Mouse (Mus musculus) kidney, adult 9 months (tissue): ENCODE measurements at regions not wholly inside any gene's neighbourhood (a gene's known extent, or its start where the extent isn't known, plus 50 kb on each side); places are given as distances from the start of the nearest gene placed in this dataset.

Source experiments
- DNase-seq: peaks from one replicate; pipeline ENCODE4 v3.0.0; 2022

DNA sequence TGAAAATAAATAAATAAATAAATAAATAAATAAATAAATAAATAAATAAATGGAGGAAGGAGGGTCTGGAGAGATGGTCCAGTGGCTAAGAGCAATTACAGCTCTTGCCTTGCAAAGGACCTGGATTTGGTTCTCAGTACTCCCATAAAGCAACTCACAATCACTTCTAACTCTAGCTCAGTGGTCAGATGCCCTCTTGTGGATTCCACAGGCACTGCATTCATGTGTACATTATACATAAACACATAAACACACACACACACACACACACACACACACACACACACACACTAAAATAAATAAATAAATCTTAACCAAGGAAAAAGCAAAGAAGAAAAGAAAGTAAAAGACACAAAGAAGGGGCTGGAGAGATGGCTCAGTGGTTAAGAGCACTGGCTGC is 74.2 kb upstream of the Dhx40 start:
- no peak for DNase-seq

DNA sequence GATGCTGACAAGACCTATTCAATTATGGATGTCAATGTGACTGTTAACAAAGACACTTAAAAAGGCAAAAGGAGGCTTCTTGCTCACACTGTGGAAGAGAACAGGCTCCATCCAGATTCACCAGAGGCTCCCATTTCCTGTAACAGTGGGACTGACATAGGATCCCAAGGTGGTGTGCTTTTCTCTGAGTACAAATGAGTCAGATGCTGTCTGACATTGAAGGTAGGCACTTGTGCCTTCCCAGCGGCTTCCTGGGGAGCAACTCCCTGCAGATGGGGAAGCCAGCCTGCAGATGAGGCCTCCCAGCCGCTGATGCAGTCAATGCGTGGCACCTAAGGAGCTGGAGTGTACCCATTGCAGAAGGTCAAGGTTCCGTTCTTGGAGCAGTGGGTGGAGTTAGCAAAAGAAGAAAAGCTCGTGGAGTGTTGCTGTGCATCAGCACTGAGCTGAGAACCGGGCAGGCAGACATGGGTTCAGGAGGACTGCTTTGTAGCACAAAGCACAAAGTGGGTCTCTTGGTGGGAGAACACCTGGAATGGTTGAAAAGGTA is 71.9 kb upstream of the Dhx40 start:
- no peak for DNase-seq

DNA sequence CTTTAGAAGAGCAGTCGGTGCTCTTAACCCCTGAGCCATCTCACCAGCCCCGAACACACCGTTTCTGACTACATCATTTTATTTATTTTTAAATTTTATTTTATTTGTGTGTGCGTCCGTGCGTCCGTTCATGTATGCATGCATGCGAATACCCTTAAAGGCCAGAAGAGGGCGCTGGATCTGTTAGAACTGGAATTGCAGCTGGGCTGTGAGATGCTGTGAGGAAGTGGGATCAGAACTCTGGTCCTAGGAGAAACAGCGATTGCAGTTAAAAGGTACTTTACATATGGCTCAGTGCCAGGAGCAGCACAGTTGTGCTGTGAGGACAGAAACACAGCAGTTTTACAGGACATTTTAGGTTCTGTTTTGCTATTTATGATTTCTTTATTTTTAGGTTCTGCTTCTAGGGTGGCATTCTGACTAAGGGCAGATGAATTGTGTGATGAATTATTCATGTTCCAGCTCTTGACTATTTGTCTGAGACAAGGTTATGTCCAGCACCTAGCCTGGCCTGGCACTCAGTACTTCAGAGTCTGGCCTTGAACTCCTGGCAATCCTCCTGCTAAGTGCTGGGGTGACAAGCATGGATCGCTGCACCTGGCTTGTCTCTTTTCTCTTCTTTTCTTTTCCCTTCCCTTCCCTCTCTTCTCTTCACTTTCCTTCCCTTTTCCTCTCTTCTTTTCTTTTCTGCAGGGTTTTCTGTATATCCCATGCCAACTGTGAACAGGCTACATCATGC is 71.0 kb upstream of the Dhx40 start:
- no peak for DNase-seq

DNA sequence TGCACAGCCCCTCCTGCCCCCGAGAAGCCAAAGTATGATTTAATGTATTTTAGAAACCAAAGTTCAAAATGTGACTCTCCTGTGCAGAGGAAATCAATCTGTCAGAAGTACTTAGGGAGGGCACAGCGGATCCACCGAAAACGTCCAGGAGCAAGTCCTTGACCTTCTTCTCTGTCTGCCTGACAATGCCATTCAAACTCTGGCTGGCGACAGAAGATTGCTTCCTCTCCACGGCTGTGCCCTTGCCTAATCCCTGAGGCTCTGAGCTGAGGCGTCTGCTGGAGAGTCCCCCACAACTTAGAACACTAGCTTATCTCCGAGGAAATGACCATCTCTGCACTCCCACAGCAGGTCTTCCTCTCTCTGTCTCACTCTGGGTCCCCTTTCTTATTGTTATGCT is 69.0 kb upstream of the Dhx40 start:
- DNase-seq = no peak

DNA sequence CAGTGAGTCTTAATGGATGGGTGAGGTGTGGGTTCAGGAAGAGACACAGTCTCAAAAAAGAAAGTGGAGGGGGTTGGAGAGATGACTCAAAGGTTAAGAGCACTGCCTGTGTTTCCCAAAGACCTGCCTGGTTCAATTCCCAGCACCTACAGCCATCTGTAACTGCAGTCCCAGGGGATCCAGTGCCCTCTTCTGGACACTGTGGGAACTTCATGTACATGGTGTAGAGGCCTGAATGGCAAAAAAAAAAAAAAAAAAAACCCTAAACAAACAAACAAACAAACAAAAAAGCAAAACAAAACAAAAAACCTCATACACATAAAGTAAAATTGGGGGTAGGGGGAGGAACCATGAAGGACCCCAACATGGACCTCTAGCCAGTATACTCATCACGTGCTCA is 68.2 kb upstream of the Dhx40 start:
- no peak for DNase-seq

DNA sequence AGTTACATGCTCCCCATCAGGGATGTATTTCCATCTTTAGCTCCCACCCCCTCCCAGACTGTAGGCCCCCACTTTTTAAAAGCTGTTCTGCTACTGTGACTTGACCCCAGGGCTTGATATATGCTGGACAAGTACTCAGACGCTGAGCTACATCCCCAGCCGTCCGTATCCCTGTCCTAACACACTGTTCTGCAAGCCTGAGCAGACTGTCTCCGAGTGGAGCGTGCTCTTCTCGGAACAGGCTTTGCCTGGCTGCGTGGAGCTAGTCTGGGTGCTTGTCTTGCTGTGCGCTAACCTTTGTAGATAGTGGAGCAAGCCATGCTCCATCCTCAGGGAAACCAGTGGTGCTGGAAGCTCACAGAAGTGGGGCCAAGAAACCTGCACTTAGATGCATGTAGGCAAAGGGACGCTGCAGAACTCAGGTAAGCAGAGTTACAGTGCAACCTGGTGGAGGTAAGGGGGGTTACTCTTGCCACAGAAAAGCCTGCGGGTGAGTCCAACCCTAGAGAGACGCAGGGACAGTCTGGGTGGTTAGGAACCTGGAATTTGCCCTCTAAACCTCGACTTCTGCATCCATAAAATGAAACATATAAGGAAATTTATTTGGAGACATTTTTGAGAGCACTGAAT is 67.2 kb upstream of the Dhx40 start:
- peak; percentile 45 for DNase-seq

DNA sequence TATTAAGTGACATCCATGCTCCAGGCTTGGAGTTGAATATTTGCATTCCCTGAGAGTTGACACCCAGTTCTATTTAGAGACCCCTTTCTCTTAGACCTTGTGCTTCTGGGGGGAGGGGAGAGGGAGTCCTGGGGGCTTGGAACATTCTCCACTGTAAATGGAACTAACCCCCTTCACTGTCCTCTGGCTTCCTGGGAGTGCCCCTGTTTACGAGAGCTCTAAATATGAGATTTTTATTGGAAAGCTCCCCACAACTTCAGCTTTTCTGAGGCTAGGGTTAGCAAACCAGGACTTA is 65.8 kb upstream of the Dhx40 start:
- no peak for DNase-seq

DNA sequence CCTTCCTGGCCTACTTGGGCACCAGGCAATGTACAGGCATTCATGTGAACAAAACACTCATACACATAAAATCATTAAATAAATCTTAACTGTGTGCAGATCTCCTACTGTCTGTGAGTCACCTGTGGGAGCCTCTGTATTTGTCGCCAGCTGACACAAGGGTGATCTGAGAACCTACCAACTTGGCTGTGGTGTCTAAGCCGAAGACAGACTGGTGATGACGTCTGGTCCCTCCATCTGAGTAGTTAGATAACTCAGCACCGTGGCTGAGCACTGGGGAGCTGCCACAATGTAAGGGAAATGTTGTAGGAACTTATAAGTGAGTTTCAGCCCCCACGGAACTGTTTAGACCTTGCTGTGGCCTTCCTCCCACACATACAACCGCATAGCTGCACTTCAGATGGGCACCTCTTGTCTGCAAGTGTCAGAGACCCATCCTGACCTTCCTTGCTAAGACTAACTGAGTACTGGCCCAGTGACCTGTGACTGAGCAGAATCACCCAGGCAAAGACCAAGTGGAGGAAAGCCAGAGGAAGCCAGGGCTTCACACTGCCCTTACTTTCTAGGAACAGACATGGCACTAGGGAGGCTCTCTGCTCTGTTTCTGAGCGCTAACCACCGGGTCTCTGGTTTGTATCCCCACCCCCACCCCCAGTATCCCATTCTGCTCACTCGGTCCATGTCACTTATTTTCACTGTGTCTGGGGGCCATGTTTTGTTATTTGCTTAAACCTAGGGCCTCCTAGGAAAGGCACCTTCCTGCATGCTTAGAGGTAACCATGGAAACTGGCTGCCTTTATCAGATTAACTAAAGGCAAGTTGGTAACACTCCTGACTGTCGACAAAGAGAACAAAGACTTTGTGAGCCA is 65.2 kb upstream of the Dhx40 start:
- DNase-seq = peak; percentile 79

DNA sequence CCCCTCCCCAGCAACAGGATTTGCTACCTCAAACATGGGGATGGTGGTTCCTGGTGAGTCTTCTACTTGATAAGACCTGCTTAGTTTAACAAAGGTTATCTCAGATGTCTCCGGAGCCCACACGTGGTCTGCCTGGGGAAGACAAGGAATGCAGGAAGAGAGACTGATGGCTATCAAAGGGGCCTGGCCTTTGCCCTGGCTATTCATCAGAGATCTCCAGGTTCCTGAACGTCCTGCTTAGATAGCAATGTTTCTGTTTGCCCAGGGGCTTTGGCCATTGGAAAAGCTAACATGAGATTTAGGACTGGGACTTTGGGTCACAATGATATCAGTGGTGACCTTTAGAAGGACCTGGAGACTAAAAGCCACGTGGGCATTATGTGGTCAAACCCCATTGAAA is 64.2 kb upstream of the Dhx40 start:
- DNase-seq = no peak

DNA sequence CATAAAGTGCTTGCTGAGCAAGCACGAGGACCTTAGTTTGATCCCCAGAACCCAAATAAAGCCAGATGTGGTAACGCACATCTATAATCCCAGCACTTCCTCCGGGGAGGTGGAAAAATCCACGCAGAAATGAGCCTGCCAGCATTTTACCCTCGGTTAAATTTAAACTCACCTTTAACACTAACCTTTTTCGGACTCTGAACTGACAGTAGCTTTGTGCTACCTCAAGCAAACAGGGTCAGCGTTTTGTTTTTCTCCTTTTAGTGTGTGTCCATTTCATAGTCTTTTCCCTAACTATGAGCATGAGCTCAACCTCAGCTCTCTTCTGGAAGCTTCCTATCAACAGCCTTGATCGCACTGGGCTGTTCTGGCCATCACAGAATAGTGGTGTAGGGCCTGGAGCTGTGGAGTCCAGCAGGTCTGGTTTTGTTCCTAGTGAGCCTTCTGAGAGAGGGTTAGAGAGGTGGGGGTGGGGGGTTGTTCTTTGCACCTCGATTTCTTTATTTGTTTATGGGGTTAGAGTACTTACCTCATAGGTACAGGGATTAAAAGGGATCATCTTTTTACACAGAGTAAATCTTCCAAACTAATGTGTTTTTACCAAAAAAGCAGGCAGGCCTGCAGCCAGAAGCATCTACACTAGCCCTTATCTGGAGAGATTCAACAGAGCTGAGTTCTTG is 63.1 kb upstream of the Dhx40 start:
- DNase-seq = peak; percentile 59

DNA sequence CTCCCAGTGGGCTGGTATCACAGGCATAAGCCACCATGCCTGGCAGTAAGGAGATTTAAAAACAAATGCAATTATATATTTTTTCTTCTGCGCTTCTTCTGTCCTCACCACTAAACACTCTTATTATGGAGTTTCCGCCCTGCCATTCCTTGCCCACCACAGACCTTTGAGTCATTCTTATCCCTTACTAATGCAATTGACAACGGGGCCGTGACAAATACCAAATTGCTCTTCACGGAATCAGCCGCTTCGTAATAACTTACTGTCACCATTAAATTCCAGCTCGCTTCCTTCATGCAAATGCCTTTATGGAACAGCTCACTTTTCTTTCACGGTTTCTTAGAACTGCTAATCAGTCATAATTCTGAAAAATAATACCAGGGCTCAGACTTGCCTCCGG is 59.4 kb upstream of the Dhx40 start:
- DNase-seq = no peak

DNA sequence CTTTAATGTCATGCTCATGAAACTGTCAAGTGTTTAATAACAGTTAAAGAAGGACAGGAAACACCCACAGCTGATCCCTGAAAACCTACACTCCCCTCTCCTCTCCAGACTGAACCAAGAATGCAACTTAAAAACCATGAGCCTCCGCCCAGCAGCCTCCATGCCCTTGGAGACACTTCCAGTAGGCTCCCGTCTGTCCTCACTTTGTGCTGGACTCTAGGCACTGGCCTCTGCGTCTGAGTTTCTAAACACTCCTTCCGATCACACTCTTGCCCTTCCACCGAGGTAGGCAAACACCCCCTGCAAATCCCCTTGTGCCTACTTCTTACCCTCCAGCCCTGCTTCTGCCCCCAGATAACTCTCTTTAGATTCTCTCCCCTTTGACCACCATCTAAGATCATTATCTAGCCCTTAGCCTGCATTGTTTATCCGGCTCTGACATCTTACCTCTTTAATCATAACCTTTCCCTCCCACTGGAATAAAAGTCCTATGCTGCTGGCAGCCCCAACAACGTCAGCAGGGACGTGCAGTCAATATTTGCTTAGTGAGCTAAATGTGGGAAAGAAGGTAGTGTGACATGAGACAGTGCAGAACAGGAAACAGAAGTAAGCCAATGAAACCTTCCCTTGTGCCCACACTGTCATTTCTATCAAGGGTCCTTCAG is 52.5 kb upstream of the Dhx40 start:
- no peak for DNase-seq

DNA sequence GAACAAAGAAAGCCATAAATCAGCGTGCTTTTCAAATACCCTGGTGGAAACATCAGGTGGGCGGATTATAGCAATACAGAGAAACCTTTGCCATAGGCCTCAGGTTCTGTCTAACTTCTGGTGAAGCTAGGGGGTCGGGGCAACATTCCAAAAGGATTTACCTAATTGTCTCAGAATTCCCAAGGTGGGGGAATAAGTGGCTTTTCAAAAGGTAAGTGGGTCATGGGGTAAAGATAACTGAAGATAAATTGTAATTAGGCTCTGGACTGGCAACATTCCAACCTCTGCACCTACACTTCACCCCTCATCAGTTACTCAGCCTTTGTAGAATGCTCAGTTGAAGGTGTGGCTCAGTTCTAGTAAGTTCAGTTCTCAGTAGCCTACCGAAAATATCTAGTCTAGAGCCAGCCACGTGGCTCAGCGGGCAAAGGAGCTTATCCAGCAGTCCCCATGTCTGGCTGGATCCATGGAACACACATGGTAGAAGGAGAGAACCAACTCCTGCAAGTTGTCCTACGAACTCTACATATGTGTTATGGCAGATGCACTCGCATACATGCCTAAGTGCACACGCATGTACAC is 51.8 kb upstream of the Dhx40 start:
- DNase-seq = no peak

DNA sequence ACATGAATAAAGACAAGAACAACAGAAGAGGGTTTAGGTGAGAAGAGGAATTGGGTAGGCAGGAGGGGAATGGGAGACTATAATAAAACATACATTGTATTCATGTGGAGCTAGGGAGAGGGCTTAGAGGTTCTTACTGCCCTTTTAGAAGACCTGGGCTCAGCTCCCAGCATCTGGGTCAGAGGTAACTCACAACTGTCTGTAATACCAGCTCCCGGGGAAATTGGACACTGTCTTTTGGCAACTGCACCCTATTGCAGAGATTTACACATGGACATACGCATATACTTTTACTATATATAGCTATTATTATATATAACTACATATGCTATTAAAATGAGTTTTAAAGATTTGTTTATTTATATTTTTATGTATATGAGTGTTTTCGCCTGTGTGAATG is 50.7 kb upstream of the Dhx40 start:
- no peak for DNase-seq
